Mouse (Mus musculus) embryonic fibroblast, embryonic 13.5 days (primary cell): Measurements from ENCODE around the gene Efna3. TPM values are rescaled to one million over a fixed set of nuclear protein-coding genes. Genes with fewer than 3 reads are reported as not detected.

Experiments used
- H3K27ac ChIP-seq: 2 replicates; pipeline ENCODE4 v1.5.1; 2012; ENCODE audit warnings: low read length, control low read depth, inconsistent platforms; ENCODE audit not compliant: insufficient read depth
- H3K4me1 ChIP-seq: 2 replicates; pipeline ENCODE4 v1.6.1; 2011; ENCODE audit warnings: low read length; ENCODE audit not compliant: control insufficient read depth, insufficient read depth
- H3K4me3 ChIP-seq: 2 replicates; pipeline ENCODE4 v1.5.1; 2011; ENCODE audit warnings: mild to moderate bottlenecking, control low read depth, low read length; ENCODE audit not compliant: insufficient read depth
- CTCF ChIP-seq: IDR thresholded peaks from 2 replicates; pipeline ENCODE4 v1.5.1; 2011; ENCODE audit warnings: mild to moderate bottlenecking, control low read depth, low read length, moderate library complexity, borderline replicate concordance; ENCODE audit not compliant: insufficient read depth
- POLR2A ChIP-seq: IDR thresholded peaks from 2 replicates; pipeline ENCODE4 v1.6.1; 2011; ENCODE audit warnings: low read depth, mild to moderate bottlenecking, control low read depth, low read length, moderate library complexity
- polyA plus RNA-seq: library from polyadenylated mRNA; stranded (reverse); fragments of >200 nt; gene quantifications from 2 replicates; pipeline ENCODE4 v1.2.4, GENCODE M21; 2011; ENCODE audit warnings: low read depth; ENCODE audit not compliant: missing spikeins, insufficient read length

The Efna3 gene
- polyA plus RNA-seq, 1 experiment, result 7.1 TPM

DNA sequence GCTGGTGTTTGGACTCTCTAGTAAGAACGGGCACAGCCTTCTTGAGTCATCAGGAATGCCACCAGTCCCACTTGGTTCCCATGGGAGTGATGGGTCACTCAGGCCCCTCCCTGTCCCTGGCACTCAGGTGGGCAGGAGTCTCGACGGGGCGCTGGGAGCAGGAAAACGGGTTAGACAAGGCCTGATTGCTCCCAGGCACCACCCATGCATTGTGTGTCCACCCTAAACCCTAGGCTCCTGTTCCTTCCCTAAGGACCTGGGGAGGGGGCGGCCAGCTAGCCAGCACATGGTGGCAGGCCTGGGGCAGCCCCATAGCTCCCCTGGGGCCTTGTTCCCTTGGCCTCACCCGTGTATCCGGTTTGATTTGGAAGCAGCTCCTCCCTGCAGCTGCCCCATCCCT lies 4.4 kb downstream of the Efna3 start:
- H3K4me3 ChIP-seq, result no peak overlapping the region
- H3K4me1 ChIP-seq, result no peaks in the 10 kb centered on the region
- TF ChIP-seq CTCF (no peak), POLR2A (no peak)
- no peak overlapping the region for H3K27ac ChIP-seq

GRCm38 (mm10) chr3:89317246-89317645 lies 5.5 kb downstream of the Efna3 start:
- TF ChIP-seq CTCF, result no peak
- TF ChIP-seq POLR2A, result no peak
- Histone ChIP-seq H3K27ac (no peak overlapping the region), H3K4me3 (no peak overlapping the region), H3K4me1 (no peaks in the 10 kb centered on the region)

- H3K4me3 ChIP-seq, result no peak overlapping the region
- no peak overlapping the region for H3K27ac ChIP-seq
- no peaks in the 10 kb centered on the region for H3K4me1 ChIP-seq
- TF ChIP-seq POLR2A, result no peak
- peak; percentile 87 for TF ChIP-seq CTCF
Measured at GRCm38 (mm10) chr3:89316833-89317232, 5.9 kb downstream of the Efna3 start.

GRCm38 (mm10) chr3:89315930-89316831 lies 6.6 kb downstream of the Efna3 start:
- no peak overlapping the region for H3K4me3 ChIP-seq
- H3K27ac ChIP-seq, result no peak overlapping the region
- no peak for TF ChIP-seq CTCF
- TF ChIP-seq POLR2A, result no peak
- H3K4me1 ChIP-seq, result no peaks in the 10 kb centered on the region

DNA sequence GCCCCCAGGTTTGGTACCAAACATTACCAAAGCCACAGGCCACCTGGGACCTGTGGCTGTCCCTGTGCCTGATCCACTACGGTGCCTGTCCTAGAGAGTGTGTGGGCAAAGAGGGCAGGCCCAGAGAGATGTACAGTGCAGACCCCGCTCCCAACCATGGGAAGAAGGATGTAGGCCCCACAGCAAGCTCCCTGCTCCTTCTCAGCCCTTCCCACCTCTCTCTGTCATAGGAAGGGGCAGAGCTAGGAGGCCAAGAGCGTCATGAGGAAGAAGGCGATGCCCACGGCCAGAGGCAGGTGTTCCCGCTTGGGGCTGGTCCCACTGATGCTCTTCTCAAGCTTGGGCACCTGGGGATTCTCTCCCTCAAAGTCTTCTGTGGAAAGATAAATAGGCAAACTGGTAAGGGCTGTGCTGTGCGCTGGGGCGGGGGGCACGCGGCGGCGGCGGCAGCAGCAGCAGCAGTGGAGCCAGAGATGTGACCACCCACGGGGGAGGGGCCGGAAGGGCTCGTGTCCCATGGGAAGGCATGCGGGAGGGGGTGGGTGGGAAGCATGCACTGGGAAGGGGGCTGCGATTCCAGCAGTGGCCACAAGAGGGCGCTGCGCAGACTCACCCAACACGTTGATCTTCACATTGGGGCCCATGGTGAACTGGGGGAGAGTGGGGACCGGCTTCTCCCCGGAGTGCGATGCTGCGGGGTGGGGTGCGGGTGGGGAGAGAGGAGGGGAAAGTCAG lies 7.4 kb downstream of the Efna3 start:
- TF ChIP-seq CTCF, result peak; percentile 93
- peak; percentile 24; the same call in 1 of the 2 replicates for TF ChIP-seq POLR2A
- H3K4me1 ChIP-seq, result no peaks in the 10 kb centered on the region

DNA sequence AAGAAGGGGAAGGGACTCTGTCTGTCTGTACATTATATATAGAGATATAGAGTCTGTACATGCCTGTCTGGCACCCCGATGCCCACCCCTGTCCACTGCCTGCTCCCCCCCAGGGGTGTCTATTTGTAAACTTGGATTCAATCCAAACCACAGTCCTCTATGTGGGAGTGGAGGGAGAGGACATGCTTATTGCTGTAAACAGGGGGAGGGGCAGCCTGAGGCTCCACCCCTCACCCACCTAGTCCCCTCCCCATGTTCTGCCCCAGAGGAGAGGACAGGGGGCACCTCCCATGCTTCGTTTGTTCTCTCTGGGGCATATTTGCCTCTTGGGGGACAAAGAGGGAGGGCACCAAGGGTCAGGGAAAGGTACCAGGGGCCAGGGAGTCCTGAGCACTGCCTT lies 8.0 kb downstream of the Efna3 start:
- H3K27ac ChIP-seq, result no peak overlapping the region
- H3K4me1 ChIP-seq, result no peaks in the 10 kb centered on the region
- no peak for TF ChIP-seq POLR2A
- no peak for TF ChIP-seq CTCF
- H3K4me3 ChIP-seq, result no peak overlapping the region

More for the DNA sequence above, 7.4 kb downstream of the Efna3 start:
- H3K27ac ChIP-seq, result no peak overlapping the region
- H3K4me3 ChIP-seq, result no peak overlapping the region

DNA sequence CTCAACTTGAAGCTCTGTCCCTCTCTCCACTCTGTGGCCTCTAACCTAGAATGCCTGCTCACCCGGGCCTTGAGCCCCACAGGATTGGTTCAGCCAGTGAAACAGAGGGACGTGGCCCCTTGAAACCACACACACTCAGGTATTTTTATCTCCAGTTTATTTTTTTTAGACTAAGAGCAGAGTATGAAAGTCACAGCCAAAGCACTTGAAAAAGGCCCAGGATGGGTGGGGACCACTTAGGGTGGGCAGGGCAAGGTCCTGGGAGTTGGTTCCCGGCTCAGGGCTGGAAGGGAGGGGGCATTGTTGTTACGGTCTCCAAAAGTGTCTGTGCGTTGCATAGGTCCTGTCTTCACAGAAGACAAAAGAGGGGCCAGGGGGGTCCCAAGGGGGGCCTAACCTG lies 8.4 kb downstream of the Efna3 start:
- H3K4me1 ChIP-seq, result no peaks in the 10 kb centered on the region
- no peak overlapping the region for H3K27ac ChIP-seq

GRCm38 (mm10) chr3:89308089-89308488 lies 14.7 kb downstream of the Efna3 start:
- TF ChIP-seq CTCF (peak; percentile 58; the same call in 1 of the 2 replicates), POLR2A (no peak)
- no peak overlapping the region for H3K27ac ChIP-seq

More for the DNA sequence above, 8.4 kb downstream of the Efna3 start:
- TF ChIP-seq POLR2A, result no peak
- TF ChIP-seq CTCF, result no peak
- no peak overlapping the region for H3K4me3 ChIP-seq

DNA sequence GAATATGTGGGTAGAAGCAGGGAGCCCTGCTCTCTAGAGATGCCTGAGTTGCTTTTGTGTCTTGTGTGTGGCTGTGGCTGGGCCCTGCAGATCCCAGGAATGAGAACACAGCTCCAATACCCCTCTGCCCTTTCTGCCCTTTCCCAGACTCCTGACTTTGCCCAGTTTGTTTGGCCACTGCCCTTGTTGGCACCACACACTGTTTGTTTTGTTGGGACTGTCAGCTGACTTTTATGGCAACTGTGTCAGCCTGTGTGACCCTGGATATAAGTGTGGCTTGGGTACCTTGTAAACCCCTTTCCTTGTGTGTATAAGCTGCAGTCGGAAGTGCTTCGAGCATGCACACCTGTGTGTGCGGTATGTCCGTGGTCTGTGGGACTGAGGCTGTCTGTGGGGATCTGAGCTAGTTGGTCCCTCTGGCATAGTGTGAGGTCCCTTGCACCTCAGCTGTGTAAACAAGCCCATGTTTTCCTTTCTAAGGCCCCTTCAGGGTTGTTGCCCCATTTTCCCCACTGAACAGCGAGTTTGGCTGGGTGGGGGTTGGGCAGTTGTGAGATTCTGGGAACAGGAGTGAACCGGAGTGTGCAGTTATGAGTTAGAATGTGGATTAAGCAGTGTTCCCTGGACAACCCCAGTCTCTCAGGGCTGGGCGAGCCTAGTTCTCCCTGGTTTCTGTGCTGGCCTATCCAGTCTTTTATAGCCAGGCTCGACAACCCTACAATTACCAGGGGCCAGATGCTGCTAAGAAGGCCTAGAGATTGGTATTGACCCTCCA lies 17.0 kb downstream of the Efna3 start:
- H3K4me1 ChIP-seq, result no peaks in the 10 kb centered on the region
- no peak overlapping the region for H3K27ac ChIP-seq
- H3K4me3 ChIP-seq, result no peak overlapping the region
- no peak for TF ChIP-seq CTCF
- TF ChIP-seq POLR2A, result no peak

More at GRCm38 (mm10) chr3:89308089-89308488, 14.7 kb downstream of the Efna3 start:
- no peaks in the 10 kb centered on the region for H3K4me1 ChIP-seq
- H3K4me3 ChIP-seq, result no peak overlapping the region
